Mouse (Mus musculus) thymus, adult 2 months (tissue): ENCODE measurements around the gene Lman2l. TPM values are rescaled to one million over a fixed set of nuclear protein-coding genes. Genes with fewer than 3 reads are reported as not detected.

ENCODE experiments used
- DNase-seq: peaks from one replicate; pipeline ENCODE4 v3.0.0; 2021
- H3K27ac ChIP-seq: fragments of 200-500 bp; 2 replicates; pipeline ENCODE4 v1.5.1; 2012; ENCODE audit warnings: low read length, control low read depth; ENCODE audit not compliant: control insufficient read depth, insufficient read depth
- H3K27me3 ChIP-seq: fragments of 200-500 bp; 2 replicates; pipeline ENCODE4 v1.6.1; 2012; ENCODE audit warnings: mild to moderate bottlenecking, low read length, moderate library complexity, mixed read lengths; ENCODE audit not compliant: control insufficient read depth, insufficient read depth
- H3K36me3 ChIP-seq: fragments of 200-500 bp; 2 replicates; pipeline ENCODE4 v1.6.1; 2012; ENCODE audit warnings: mild to moderate bottlenecking, low read length, moderate library complexity; ENCODE audit not compliant: control insufficient read depth, insufficient read depth
- H3K4me1 ChIP-seq: fragments of 200-500 bp; replicated peaks from 2 replicates; pipeline ENCODE4 v1.6.1; 2012; ENCODE audit warnings: low read length; ENCODE audit not compliant: control insufficient read depth, insufficient read depth
- H3K4me3 ChIP-seq: fragments of 200-500 bp; 2 replicates; pipeline ENCODE4 v1.5.1; 2012; ENCODE audit warnings: mild to moderate bottlenecking, low read length, control low read depth, moderate library complexity; ENCODE audit not compliant: control insufficient read depth, insufficient read depth
- CTCF ChIP-seq: fragments of 200-500 bp; IDR thresholded peaks from 2 replicates; pipeline ENCODE4 v1.5.1; 2012; ENCODE audit warnings: mild to moderate bottlenecking, control low read depth, low read length, moderate library complexity, borderline replicate concordance; ENCODE audit not compliant: control insufficient read depth, poor library complexity, insufficient read depth; ENCODE audit errors: extremely low read depth
- POLR2A ChIP-seq: fragments of 200-500 bp; IDR thresholded peaks from 2 replicates; pipeline ENCODE4 v1.6.1; 2012; ENCODE audit warnings: mild to moderate bottlenecking, low read length, control low read depth, moderate library complexity; ENCODE audit not compliant: control insufficient read depth, poor library complexity, insufficient read depth; ENCODE audit errors: extremely low read depth
- WGBS: fragments of 180-500 bp; shearing (Covaris S2); methylation state at CpG from one replicate; pipeline ENCODE4 v1.1.7; 2018; 5-methylcytosine and 5-hydroxymethylcytosine counted together
- polyA plus RNA-seq: library from polyadenylated mRNA; depleted of rRNA; stranded (reverse); fragments of >200 nt; gene quantifications from 2 replicates; pipeline ENCODE4 v1.2.3, GENCODE M21; 2012

Gene Lman2l
- polyA plus RNA-seq, 1 experiment, result 62.4 TPM

DNA sequence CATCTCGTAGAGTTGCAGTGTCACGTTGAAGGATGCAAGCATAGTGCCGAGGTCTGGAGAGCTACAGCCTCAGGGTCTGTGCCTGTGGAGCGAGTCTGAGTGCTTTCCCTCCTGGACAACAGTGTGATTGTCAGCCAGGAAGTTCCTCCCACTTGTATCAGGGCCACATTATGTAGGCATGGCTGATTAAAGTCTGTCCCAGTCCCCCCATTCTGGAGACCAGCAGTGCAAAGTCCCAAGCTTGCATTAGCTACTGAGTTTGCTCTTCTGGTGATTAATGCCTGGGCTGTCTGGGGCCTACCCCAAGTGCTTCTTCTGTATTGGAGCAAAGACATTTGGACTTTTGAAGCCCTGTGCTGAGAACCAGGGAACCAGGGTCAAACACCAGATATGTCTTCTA lies 38.8 kb upstream of the Lman2l start:
- Histone ChIP-seq H3K36me3 (no peaks in the 10 kb centered on the region), H3K27ac (no peak overlapping the region), H3K4me1 (no peaks in the 10 kb centered on the region), H3K27me3 (no peaks in the 10 kb centered on the region), H3K4me3 (no peak overlapping the region)
- WGBS, result 98% methylated on average over 4 of the region's 4 CpGs
- no peak for TF ChIP-seq CTCF
- TF ChIP-seq POLR2A, result no peak
- no peak for DNase-seq

GRCm38 (mm10) chr1:36479903-36480899 lies 35.1 kb upstream of the Lman2l start:
- Histone ChIP-seq H3K4me3 (no peak overlapping the region), H3K4me1 (peaks cover 14% of the 10 kb centered on the region), H3K36me3 (no peaks in the 10 kb centered on the region), H3K27me3 (no peaks in the 10 kb centered on the region), H3K27ac (no peak overlapping the region)
- no peak for TF ChIP-seq POLR2A
- TF ChIP-seq CTCF, result no peak
- WGBS, result 96% methylated on average over 12 of the region's 12 CpGs
- DNase-seq, result no peak

- Histone ChIP-seq H3K4me3 (no peak overlapping the region), H3K27ac (no peak overlapping the region), H3K36me3 (no peaks in the 10 kb centered on the region), H3K4me1 (peaks cover 33% of the 10 kb centered on the region), H3K27me3 (no peaks in the 10 kb centered on the region)
- DNase-seq, result no peak
- TF ChIP-seq CTCF, result no peak
- TF ChIP-seq POLR2A, result no peak
- WGBS, result 97% methylated on average over 2 of the region's 2 CpGs
Measured at GRCm38 (mm10) chr1:36478343-36478795, 33.3 kb upstream of the Lman2l start.

DNA sequence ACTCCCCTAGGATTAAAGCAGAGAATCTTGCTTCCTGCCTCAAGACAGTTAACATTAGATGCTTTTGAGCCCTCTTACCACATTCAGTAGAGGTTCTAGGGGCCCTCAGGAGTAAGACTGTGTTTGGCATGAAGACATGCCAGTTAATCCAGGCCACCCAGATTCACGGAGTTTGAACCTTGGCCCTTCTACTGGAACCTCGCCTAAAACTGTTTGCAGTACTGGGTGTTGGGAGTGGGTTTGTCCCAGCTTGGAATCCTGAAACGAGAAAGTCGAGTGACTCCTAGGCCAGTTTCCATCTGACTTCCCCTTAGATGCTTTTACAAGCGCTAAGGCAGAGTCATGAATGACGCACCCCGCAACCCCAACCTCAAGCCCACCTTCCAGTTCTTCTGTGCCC lies 31.4 kb upstream of the Lman2l start:
- no peak overlapping the region for H3K4me3 ChIP-seq
- WGBS, result 96% methylated on average over 7 of the region's 7 CpGs
- H3K27ac ChIP-seq, result no peak overlapping the region
- no peak for DNase-seq
- no peaks in the 10 kb centered on the region for H3K27me3 ChIP-seq
- peaks cover 49% of the 10 kb centered on the region for H3K4me1 ChIP-seq
- H3K36me3 ChIP-seq, result no peaks in the 10 kb centered on the region
- TF ChIP-seq CTCF (no peak), POLR2A (no peak)

DNA sequence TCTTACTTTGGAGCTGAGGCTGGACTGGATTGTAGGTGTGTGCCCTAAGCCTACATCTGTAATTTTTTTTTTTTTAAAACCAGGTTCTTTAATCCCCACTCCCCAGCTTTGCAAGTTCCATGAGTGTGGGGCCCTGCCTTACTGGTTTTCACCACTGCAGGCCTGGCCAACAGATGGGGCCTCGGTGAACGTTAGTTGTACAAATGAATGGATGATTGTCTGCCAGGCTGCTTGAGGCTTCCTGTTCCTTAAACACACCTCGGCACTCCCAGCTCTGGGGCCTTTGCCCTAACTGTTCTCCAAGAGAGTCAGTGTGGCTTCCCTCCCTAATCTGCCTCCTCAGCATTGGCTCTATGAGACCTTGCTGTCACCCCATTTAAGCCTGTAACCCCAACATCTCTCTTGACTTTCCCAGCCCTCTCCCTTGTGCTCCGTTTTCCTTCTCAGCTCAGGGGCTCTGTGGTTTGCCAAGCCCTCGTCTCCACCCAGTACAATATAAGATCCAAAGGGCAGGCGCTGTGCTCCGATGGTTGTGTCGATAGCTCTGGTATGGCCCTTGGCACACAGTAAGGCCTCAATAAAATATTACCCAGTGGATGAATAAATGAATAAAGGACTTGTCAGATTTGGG lies 30.5 kb upstream of the Lman2l start:
- Histone ChIP-seq H3K4me3 (no peak overlapping the region; the same call in 1 of the 2 replicates), H3K4me1 (peaks cover 49% of the 10 kb centered on the region), H3K27ac (no peak overlapping the region), H3K27me3 (no peaks in the 10 kb centered on the region), H3K36me3 (no peaks in the 10 kb centered on the region)
- DNase-seq, result no peak
- WGBS, result 46% methylated on average over 8 of the region's 8 CpGs
- TF ChIP-seq POLR2A (no peak), CTCF (no peak)

- DNase-seq, result no peak
- no peak overlapping the region for H3K27ac ChIP-seq
- no peak for TF ChIP-seq CTCF
- no peak for TF ChIP-seq POLR2A
- H3K4me3 ChIP-seq, result no peak overlapping the region
- 85% methylated on average over 3 of the region's 3 CpGs for WGBS
- H3K36me3 ChIP-seq, result no peaks in the 10 kb centered on the region
- H3K4me1 ChIP-seq, result peaks cover 54% of the 10 kb centered on the region
- H3K27me3 ChIP-seq, result no peaks in the 10 kb centered on the region
Measured at GRCm38 (mm10) chr1:36474646-36475045, 29.6 kb upstream of the Lman2l start.
